Mouse (Mus musculus) MN1 (cell line): ENCODE measurements around the gene Sh3rf3.

ENCODE experiments used
- DNase-seq: peaks from one replicate; pipeline ENCODE4 v3.0.0-alpha.2; 2016; ENCODE audit warnings: low spot score

Sh3rf3 gene

GRCm38 (mm10) chr10:59166104-59166944 lies 353.2 kb downstream of the Sh3rf3 start:
- peak; percentile 69 for DNase-seq

GRCm38 (mm10) chr10:59171042-59171441 lies 357.9 kb downstream of the Sh3rf3 start:
- no peak for DNase-seq

- DNase-seq, result no peak
Observed at GRCm38 (mm10) chr10:59172539-59172938, 359.4 kb downstream of the Sh3rf3 start.

- DNase-seq, result no peak
Observed at GRCm38 (mm10) chr10:59179620-59180019, 366.5 kb downstream of the Sh3rf3 start.

GRCm38 (mm10) chr10:59182306-59182705 lies 369.1 kb downstream of the Sh3rf3 start:
- no peak for DNase-seq
